In the genomic region with DNA sequence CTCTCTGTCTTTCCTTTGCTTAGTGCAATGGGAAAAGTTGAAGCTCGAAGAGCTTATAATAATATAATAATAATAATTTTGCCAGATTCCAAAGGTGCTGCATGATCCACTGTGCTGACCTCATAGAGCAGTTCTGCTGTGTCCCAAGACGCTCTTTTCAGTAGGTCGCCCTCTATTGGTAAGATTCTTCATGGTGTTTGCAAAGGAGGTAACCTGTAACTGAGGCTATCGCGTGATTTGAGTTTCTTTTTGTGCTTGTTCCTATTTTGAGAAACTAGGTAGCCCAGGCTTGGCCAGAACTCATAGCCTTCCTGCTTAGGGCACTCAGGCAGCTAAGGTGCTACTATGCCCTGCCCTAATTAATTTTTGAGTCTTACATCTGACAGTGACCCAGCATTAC, we compare ENCODE assay signal across 10 mouse cellular contexts. TPM values are rescaled to one million over a fixed set of nuclear protein-coding genes. Genes with fewer than 3 reads are reported as not detected.
DNase-seq lines count a peak whose midpoint lies in the region; ATAC-seq lines count a peak whose summit lies in the region.
"Had no signal": no experiment of that assay in that cellular context is flagged by ENCODE, and none has a peak within 500 bp of the region (broad histone marks: within the 10 kb centered on the region; RNA-seq: fewer than 3 reads in every experiment).

No protein-coding gene starts in this region.

- H3K27me3 ChIP-seq in kidney, embryonic 14.5 days (ENCODE audit: control insufficient read depth, insufficient read depth, low read length): no peaks in the 10 kb centered on the region
- H3K27me3 ChIP-seq: limb, embryonic 15.5 days had no signal

- WGBS in kidney, embryonic 14.5 days: 35% methylated on average over 5 of the region's 5 CpGs

- no peak overlapping the region for H3K27ac ChIP-seq in kidney, embryonic 14.5 days (ENCODE audit: low read depth, low read length)
- H3K27ac ChIP-seq: limb, embryonic 15.5 days had no signal

- H3K4me1 ChIP-seq in kidney, embryonic 14.5 days (ENCODE audit: control insufficient read depth, insufficient read depth, low read length): no peaks in the 10 kb centered on the region
- H3K4me1 ChIP-seq: limb, embryonic 15.5 days had no signal

- ATAC-seq in kidney, embryonic 14.5 days (ENCODE audit: low FRiP score, low TSS enrichment): no peak; the same call in 1 of the 2 replicates

- peak; percentile 12 for DNase-seq in adrenal gland, adult 2 months
- DNase-seq in adrenal gland, postnatal 25 days: no peak
- DNase-seq in kidney, adult 8-10 months: peak; percentile 13 to 38
- peak; percentile 49 for DNase-seq in NIH3T3 (ENCODE audit: low read depth)
- DNase-seq in induced T-regulatory cell, adult 2 months (ENCODE audit: low read depth): peak; percentile 4
- no peak for DNase-seq in right cerebral cortex, postnatal 14 days
- no peak for DNase-seq in ovary, adult 18-20 months (ENCODE audit: low spot score)
- DNase-seq: cerebellum, adult 9-11 months had no signal

- H3K9ac ChIP-seq in kidney, embryonic 14.5 days (ENCODE audit: low read depth, low read length): no peak overlapping the region
- H3K9ac ChIP-seq: limb, embryonic 15.5 days had no signal

- no peaks in the 10 kb centered on the region for H3K36me3 ChIP-seq in kidney, embryonic 14.5 days (ENCODE audit: control insufficient read depth, insufficient read depth, low read length)
- H3K36me3 ChIP-seq: limb, embryonic 15.5 days had no signal

- H3K4me2 ChIP-seq in kidney, embryonic 14.5 days (replicated peaks; ENCODE audit: low read depth, low read length): no peak overlapping the region
- H3K4me2 ChIP-seq: limb, embryonic 15.5 days had no signal

- no peak overlapping the region for H3K4me3 ChIP-seq in kidney, embryonic 14.5 days (ENCODE audit: low read length)
- H3K4me3 ChIP-seq: limb, embryonic 15.5 days had no signal

- no peaks in the 10 kb centered on the region for H3K9me3 ChIP-seq in kidney, embryonic 14.5 days (ENCODE audit: control insufficient read depth, low read length)
- H3K9me3 ChIP-seq: limb, embryonic 15.5 days had no signal

RNA-seq across cellular contexts. Expression of gene Them7, which starts 34.8 kb away (rescaled TPM):
- total RNA-seq in adrenal gland, adult 2 months (2021): under 1 TPM; 0.76 to 0.84 TPM
- polyA plus RNA-seq in adrenal gland, adult 2 months (2012; rRNA removed): 0.16 and 0.39 TPM in 2 replicates
- 0.49 and 1.2 TPM in 2 replicates for total RNA-seq in adrenal gland, postnatal 25 days (2021)
- 0.89 and 1.4 TPM in 2 replicates for polyA plus RNA-seq in kidney, embryonic 14.5 days (2014; fragmentation: Nextera tagmentation; extraction: Ambion mirVana)

Comparison
In these comparisons a context has a peak if more than half of its experiments do, and no peak if none do; other contexts are left out.
1. DNase-seq: peak in adrenal gland, adult 2 months (single experiment), kidney, adult 8-10 months (2 of 2), NIH3T3 (single experiment) and induced T-regulatory cell, adult 2 months (single experiment); none in adrenal gland, postnatal 25 days (single experiment), right cerebral cortex, postnatal 14 days (single experiment) and ovary, adult 18-20 months (single experiment).